Mouse (Mus musculus) small intestine, adult 2 months (tissue): ENCODE measurements at regions not wholly inside any gene's neighbourhood (a gene's known extent, or its start where the extent isn't known, plus 50 kb on each side); places are given as distances from the start of the nearest gene placed in this dataset.

Source experiments
- CTCF ChIP-seq: fragments of 200-500 bp; IDR thresholded peaks from 2 replicates; pipeline ENCODE4 v1.5.1; 2012; ENCODE audit warnings: low read depth, mild to moderate bottlenecking, control low read depth, inconsistent platforms, low read length, moderate library complexity, mixed read lengths; ENCODE audit not compliant: insufficient replicate concordance, insufficient read length; ENCODE audit errors: extremely low read depth
- POLR2A ChIP-seq: fragments of 200-500 bp; IDR thresholded peaks from 2 replicates; pipeline ENCODE4 v1.6.1; 2012; ENCODE audit warnings: low read depth, mild to moderate bottlenecking, control low read depth, inconsistent platforms, low read length, moderate library complexity

GRCm38 (mm10) chr4:105911678-105912077 is 122.0 kb downstream of the Gm12728 start:
- TF ChIP-seq POLR2A (no peak), CTCF (no peak)
